Mouse (Mus musculus) ovary, adult 18-20 months (tissue): ENCODE results near the gene Cryz.

ENCODE experiments used
- DNase-seq: peaks from one replicate; pipeline ENCODE4 v3.0.0; 2022; ENCODE audit warnings: low spot score, mixed read lengths

Gene Cryz

DNA sequence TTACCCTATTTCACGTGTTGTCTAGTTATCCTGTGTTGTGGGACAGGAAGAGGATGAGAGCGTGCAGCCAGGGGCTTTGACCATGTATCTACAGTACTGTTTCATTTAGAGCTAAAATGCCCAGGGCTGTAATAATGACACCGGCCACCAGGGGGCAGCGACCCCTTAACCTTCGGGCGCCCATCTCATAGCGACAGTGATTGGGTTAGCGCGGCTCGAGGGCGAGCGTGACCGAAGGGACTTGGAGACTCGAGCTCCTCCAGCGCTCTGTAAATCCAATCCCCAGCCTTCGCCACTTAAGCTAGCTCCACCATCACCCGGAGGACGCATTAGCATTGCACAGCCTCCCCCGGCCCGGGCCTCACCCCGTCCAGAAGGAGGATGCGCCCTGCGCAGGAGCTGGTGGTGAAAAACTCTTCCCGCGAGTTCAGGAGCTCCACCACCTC, at the start of gene Cryz:
Gene Cryz (plus strand): TSS at position 224 of the 446 bp plus-strand sequence.
- peak; percentile 64 for DNase-seq

DNA sequence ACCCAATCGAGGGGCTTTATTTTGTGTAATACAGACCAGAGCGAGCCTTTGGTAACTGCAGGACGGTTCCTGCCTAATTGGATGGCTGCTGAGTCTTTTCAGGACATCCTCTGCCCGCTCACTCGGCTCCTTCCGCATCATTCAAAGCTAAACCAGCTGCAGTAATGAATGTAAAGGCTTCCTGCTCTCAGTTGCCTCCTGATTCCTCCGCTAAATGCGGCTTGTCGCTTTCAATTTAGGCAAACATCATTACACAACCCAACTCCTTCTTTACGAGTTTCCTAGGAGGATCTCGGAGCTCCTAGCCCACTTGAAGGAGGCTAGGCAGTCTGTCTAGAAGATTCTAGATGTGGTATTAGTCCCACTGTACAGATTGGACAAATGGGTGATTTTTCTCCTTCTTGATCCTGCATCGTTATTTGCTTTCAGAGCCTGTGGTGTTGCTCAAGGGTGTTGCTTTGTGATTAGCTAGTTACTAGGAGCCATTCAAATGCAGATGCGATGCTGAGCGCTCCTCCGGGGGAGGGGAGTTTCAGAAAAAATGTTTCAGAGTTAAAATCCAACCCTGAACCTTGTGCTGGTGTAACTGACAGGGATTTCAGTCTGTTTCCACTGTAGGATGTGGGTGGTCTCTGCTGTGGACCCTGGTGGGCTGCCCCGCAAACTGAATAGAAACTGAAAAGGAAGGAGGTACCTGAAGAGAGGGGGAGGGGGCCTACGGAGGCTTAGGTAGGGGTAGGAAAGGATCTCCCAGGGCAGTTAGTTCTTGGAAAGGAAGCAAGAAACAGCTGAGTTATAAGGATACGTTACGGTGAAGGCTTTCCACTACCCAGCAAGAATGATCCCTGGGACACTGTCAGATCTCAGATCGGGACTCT, 48.7 kb upstream of the Cryz start:
- no peak for DNase-seq

DNA sequence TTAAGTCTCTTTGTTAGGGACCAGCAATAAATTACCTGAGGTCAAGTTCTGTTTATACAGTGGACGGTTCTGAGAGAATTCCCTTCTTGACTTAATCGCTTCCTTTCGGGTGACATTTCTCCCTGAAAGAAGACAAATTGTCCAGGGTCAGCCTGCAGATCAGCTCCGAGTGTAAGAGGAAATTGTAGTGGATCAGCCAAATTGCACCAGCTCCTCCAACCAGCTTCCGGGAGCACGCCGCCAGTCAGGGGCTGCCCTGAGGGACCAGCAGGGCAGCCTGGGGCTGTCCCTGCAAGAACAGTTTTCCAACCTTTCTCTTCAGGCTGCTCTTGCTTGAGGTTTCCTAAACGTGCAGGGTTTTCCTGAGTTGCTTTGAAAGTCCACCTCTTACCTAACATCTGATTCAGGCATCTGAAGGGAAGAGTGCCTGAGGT, 47.6 kb upstream of the Cryz start:
- DNase-seq, result no peak

DNA sequence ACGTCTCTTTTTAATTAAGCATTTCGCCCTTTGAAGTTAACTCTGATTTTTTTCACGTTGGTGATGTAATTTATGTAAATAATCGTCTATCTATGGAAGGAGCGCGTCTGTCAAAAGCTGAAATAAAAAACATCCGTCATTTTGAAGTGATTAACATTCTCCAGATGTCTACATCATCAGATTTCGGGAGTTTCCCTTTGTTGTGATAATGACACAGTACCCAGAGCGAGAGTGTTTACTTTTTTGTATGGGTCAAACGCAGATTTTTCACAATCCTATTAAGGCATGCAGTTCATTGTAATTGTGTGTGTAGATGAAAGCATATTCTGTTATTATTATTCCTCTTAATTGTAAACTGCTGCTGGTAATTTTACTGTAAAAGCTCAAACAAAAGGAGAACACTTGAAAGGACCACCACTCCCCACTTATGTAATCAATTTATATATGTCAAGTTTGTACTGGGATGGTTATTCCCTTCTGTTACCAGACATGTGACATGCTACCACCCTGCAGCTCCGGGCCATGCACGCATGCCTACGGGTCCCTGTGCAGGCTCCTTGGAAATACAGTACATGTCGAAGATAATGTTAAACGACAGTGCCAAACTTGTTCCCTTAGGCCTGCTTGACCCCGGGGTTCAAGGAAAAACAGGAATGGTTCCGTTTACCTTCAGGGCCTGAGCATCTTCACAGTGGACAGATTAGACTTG, 46.0 kb upstream of the Cryz start:
- DNase-seq, result no peak

DNA sequence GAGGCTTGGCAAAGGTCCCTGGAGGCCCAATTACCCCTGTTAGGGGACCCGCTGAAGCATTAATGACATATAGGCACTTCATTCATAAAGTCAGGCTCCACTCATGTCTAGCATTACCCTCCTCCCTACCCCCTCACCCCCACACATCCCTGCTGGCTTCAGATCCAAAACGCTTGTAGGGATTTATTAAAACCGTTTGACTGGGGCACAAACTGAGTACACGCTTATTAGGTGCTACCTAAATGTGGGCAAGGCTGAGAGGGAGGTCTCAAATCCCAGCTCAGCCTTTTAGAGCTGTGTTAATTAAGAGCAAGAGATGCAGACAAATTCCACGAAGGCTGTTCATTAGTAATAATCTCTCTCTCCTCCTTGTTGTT, 45.5 kb upstream of the Cryz start:
- no peak for DNase-seq

DNA sequence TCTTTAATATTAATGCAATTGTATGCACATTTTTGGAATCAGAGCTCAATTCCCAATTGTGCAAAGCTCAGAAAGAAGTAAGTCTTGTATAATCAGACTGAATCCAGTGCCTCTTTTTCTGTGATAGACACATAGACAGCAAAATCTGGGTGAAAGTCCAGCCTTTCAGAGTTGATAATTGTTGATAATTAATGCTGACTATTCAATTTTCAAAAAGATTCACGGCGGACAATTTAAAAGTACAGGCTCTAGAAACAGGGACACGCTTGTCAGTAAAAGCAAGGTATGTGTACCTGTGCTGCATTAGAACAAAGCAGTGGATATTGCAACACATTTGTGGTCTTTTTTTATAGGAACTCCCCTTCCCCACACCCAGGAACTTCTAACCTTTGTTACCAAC, 34.3 kb upstream of the Cryz start:
- no peak for DNase-seq

DNA sequence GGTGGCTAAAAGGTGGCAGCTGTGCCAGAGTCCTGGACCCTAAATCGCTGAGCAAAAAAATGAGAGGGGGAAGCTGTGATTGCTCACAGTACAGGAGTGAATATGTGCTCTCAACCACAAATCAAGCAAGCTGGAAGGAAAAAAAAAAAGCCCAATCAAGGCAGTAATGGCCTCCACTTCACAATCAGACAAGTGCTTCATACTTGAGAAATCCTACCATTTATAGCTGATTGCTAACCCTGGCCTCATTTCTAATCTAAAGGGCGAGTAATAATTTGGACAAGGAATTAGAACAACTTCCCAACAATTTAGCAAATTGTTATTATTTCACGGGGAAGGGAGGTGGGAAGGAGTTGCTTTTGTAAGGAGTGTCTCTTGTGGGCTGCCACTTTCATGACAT, 31.1 kb upstream of the Cryz start:
- DNase-seq, result no peak

DNA sequence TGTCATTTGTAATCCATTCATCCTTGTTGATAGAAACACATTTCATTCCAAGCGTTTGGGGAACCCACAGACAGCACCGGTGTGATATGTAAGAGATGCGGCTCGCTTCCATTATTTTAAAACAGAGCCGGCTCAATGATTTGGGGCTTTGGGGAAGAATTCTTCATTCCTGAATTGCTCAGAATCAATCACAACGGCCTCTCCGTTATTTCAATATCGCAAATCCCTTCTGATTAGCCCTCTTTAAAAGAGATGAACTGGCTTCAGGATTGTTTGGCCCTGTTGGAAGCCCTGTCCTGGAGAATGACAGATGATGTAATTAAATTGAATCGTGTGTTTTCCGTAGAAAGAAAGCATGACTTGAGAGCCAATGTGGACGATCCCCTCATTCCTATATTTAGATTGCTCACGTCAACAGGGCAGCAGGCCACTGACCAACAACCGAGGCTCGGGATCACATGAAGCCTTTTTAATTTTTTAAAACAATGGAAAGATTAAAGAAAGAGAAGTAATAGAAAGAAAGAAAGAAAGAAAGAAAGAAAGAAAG, 26.4 kb upstream of the Cryz start:
- no peak for DNase-seq

DNA sequence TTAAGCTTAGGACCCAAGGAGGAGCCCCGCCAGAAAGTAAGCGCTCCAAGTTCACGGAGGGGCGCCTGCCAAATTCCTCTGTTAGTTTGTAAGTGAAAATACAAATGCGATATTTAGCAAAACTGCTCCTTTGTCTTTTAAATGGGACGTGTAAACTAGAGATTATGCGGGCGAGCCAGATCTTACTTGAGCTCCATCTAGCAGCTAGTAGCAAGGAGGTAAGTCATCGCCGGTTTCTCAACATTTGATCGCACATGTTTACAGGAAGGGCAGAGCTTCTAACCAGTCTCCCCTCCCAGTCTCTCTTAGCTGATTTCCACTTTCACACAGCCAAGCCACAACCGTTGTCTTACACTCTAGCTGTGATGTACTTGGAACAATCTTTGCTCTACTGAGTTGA, 25.7 kb upstream of the Cryz start:
- DNase-seq, result no peak

DNA sequence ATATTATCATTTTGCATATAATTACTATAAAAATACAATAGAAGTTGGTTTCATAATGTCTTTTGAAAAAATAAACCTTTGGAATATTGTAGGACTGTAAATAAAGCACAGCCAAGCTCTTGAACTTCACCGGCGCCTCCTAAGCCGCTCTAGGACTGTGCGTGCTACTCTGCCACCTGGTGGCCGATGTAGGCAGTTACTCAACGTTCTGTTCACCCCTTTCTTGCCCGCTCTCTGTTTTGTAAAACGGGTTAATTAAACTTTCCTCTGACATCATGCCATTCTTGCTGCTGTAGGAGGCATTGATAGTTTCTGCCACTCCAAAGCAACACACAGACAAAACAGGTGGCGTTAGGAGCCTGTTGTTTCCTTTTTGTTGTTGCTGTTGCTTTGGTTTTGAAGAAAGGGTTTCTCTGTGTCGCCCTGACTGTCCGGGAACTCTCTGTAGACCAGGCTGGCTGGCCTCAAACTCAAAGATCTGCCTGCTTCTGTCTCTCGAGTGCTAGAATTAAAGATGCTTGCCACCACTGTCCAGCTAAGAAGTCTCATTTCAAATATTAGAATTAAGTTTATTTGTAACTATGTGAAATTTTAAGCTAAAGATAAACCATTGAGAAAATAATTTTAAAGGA, 24.1 kb upstream of the Cryz start:
- peak; percentile 5 for DNase-seq

DNA sequence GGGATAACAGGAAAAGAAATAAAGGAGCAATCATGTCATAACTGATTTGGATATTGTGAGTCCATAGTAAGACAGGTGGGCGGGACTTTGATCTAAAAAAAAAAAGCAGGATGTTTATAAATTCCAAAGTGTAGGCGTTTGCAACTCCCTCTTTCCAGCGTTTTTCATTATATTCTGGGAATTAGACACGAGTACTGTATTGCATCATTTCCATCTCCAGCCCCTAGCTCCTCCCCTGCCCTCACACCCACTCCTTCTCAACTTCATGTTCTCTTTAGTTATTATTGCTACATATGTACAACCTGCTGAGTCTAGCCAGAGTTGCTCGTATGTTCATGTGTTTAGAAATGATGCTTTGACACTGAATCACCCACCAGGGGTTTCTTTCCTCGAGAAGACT, 22.8 kb upstream of the Cryz start:
- DNase-seq, result no peak

DNA sequence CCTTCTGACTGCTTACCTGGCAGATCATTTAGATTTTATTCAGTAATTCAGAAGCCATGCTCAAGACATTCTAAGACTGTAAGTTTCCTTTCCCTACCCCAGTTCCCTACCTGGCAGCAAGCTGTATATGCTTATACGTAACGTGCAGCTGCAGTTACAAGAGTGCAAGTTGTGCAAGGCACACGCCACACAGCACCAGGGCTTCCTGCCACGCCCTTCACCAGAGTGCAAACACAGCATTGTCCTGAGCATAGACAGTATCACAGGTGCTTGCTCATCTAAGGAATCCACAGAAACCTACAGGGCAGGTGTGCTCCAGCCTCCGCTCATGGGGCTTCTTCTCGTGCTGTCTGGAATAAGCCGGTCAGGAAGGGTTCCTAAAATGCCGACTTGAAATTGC, 18.6 kb upstream of the Cryz start:
- DNase-seq, result no peak

DNA sequence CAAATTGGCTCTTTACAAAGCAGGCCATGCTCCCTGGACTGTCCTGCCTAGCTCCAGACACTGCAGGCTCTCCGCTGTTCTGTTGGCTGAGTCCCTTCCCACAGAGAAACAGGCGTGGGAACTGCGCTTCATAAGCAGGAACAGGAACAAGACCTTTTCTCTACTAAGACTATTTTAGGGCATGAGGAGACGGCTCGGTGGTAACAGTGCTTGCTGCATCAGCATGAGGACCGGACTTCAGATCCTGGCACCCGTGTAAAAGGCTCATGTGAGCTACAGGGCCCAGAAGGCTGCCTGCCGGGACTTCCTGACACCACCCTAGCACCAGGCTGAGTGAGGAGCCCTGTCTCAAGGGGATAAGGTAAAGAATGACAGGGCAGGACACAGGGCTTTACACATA, 12.2 kb upstream of the Cryz start:
- no peak for DNase-seq

DNA sequence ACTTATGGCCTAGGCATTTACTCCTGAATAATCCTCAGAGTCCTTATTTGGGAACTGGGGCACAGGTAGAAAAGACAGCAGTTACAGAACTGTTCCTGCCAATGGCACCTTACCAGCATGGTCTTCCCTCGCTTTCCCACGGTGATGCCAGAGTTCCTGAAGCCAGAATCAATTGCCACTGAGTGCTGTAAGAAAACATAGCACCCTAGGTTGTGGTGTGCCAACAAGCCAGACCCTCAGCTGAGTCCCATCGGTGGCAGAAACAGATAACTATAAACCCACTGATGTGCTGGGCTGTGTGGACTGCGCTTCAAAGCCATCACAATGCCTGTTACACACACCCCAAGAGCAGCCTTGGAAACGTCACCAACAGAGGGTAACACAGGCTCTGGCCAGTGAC, 5.5 kb upstream of the Cryz start:
- DNase-seq, result no peak

DNA sequence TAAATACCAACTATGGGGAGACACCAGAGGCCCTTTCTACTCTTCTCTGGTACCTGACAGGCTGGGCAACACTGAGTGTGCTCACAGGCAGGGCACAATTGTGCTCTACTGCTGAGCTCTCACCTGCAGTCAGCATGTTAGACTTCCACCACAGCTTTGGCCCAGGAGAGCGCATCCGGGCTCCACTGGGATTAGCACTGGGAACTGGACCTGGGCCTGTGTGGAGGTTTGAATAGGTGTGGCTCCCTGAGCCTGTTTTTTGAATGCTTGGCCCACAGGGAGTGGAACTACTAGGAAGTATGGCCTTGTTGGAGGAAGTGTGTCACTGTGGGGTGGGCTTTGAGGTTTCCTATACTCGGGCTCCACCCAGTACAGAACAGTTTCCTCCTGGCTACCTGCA, 4.9 kb upstream of the Cryz start:
- DNase-seq, result no peak

DNA sequence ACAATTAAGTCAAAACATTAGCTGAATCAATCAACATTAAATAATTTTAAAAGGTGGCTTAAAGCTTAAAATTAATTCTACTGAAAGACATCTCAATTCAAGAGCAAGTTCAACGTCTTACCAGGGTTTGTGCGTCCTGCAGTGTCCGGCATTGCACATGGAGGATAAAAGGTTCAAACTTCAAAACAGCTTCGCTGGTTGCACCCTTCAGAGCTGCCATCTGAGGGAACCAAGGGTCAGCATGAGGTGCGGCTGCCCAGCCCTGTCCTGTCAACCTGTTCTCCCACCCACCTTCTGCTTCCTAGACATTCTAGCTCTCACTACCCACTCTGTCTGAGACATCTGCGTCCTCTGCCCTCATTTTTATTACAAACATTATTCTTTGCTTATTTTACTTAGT, 2.9 kb upstream of the Cryz start:
- DNase-seq, result no peak

DNA sequence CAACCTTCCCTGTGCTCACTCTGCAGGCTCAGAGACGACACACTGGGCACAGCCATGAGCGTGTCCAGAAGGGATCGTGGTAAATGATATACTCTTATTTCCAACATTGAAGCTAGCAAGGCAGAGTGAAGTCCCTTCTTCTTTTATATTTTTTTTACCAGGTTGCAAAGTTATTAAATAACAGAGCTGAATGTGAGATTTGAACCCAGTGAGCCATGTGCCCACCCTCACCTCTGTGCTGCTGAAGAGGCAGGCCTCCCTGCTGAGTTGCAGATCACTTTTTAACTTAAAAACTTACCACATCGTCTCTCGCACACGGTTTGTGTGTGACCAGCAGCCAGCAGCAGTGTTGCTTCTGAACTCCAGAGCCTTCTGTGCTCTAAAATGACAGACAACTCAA, 2.4 kb upstream of the Cryz start:
- no peak for DNase-seq

DNA sequence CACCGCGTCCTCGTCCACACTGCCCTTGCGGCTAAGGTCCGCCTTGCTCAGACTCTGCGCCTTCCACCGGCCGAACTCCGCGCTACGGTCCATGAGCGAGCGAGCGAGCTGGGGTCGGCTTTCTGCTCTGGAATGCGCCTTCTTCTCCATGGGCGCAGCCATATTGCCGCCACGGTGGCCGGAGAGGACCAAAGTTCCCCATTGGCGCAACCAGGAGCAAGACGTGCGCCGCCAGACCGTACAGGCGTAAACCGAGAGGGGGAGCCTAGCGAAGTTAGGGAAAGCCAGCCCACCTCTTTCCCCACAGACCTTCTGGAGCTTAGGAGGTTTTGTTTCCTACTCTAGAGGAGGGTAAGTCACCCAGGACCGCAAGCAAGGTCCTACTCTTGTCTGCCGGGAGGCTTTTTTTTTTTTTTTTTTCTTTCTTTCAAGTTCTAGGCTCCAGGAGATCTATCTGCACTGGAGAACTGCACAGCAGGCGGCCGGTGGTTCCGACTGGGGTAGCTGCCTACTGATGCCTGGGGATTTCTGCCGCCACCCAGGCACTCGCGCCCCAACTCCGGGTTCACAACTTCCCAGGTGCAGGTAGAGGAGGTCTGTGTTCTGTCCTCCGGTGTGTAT, 533 bp downstream of the Cryz start, which contains the start of gene Tyw3:
Gene Tyw3 (minus strand): TSS at position 171 of the 621 bp plus-strand sequence.
- peak; percentile 92 for DNase-seq

DNA sequence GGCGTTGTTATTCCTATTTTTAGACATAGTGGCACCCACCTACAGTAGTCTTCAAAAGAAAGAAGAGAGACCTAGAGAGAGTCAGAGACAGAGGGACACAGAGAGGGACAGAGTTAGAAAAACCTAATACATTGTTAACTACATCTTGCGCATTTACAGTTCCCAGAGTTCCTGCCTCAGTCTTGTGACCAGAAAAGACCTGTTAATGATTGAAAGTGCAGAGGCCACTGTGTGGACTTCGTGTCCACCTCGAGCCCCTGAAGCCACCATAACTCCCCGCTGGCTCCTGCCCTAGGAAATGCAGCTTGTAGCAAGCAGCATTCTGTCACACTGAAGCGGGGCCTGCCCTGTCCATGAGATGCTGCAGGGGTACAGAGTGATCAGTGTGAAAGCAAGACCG, 1.1 kb downstream of the Cryz start:
- no peak for DNase-seq

DNA sequence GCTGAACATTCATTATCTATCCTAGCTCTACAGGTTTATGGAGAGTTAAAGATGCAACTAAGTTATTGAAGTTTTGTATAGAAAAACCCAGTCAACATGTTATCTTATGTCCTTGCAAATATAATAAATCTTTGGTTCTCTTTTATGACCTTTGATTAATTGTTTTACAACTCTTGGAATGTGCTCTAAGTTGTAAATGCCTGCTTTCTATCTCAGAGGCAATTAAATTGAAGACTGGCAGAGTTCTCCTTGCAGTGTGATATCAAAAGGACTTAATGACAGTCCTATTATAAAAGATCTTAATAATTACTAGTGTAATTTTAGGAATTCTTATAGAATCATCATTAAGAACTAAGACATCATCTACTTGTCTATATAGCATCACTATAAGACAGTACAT, 5.6 kb downstream of the Cryz start:
- no peak for DNase-seq

DNA sequence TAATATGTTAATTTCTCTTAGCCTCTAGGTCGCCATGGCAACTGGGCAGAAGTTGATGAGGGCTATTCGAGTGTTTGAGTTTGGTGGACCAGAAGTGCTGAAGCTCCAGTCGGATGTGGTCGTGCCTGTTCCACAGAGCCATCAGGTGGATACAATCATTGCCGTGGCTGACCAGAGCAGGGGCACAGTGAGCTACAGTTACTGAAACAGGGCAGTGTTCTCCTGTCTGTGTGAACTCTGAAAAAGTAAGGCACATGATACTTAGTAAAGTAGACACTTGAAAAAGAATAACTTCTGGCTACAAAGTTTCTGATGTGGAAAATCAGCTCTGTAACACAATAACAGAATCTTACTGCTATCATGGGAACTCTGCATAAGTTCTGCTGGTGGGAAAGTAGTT, 8.4 kb downstream of the Cryz start:
- no peak for DNase-seq

DNA sequence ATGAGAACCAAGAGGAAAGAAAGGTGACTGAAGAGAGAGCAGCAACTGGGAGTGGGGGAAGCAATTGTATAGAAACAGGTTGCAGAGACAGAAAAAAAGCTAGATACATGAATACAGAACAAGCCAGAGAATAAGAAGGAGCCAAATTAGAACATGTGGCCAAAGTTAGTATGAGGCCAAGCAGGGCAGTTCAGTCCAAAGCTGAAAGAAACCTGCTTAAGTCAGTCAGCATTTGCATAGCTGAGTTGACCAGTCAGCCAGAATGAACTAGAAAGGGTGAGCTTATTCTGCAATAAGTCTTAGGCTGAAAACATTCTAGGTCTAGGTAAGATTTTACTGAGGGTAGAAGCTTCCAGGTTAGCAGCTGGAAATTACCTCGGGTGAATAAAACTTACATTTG, 11.4 kb downstream of the Cryz start:
- no peak for DNase-seq
